Mouse (Mus musculus): ENCODE measurements around the gene Itga6.
"Not testable (repeated sequence)": the region's sequence is repeated elsewhere in the genome, so short reads cannot be mapped to it uniquely, and the experiment has no call there.

Gene Itga6

DNA sequence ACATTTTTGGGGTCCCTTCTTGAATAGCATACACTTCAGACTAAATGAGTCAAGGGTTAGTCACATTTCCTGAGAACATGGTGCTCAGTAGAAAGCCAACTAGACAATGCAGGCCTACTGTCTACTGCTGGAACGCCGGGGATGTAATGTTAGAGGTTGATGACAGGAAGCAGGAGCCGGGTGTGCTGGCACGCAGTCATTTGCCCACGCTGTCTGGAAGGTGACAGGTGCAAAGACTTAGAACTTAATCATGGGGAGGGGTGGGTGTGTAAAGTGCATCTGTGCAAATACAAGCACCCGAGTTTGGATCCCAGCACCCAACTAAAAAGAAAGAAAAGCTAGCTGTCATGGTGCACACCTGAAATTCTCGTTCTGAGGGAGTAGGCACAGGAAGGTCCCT is 159.7 kb downstream of the Itga6 start:
- DNase-seq = no peak

GRCm38 (mm10) chr2:71906356-71906755 is 160.9 kb downstream of the Itga6 start:
- not testable (repeated sequence) for DNase-seq
